Comparison of ENCODE assay signal across 8 mouse cellular contexts in the genomic region with DNA sequence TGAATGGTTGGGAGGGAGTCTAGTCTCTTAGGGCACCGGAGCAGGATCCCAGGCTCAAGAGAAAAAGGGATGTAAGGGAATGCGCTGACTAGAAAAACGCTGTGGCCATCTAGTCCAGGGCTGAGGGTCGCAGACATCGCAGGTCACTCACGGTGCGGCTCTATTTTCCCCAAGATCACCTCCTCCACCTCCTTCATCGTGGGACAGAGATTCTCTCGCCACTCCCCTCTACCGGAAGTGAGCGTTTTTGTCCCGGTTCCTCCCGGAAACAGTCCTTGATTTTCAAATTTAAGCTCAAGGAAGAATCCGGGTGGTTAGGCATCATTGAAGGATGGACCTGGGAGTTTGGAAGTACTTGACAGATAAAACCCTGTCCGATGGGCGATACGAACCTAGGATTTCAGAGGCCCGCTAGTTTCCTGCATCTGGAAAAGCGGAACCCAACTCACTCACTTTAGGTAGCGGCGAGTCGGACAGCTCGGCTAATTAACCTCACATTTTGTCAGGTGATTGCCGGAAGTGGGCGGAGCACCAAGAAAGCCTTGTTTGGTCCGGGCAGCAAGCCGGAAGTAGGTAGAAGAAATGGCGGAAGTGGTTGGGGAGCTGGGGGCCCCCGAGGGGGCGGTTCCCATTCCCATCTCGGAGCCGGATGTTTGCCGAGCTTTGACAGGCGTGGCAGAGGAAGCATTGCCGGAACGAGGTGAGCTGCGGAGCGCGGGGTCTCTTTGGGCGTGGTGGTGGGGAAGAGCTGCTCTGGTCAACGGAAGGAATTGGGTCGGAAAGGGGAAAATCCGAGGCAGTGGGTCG. TPM values are rescaled to one million over a fixed set of nuclear protein-coding genes. Genes with fewer than 3 reads are reported as not detected.
A peak's percentile ranks its signal among the peaks of the same experiment; 100 is the strongest.
DNase-seq lines count a peak whose midpoint lies in the region; ATAC-seq and TF ChIP-seq lines count a peak whose summit lies in the region.

Zfp408 (minus strand) TSS at position 239 of the 807 bp plus-strand sequence.
Arhgap1 (plus strand) TSS at position 308 of the 807 bp plus-strand sequence.

- H3K9me3 ChIP-seq in ES-Bruce4 (replicated peaks; ENCODE audit: control insufficient read depth, insufficient read depth, low read length, poor library complexity, severe bottlenecking), result no peaks in the 10 kb centered on the region
- H3K9me3 ChIP-seq in forebrain, embryonic 13.5 days (replicated peaks), result no peaks in the 10 kb centered on the region
- H3K9me3 ChIP-seq in liver, postnatal 0 days (ENCODE audit: low read length), result no peaks in the 10 kb centered on the region
- H3K9me3 ChIP-seq in neural tube, embryonic 14.5 days (ENCODE audit: control insufficient read depth, low read length), result no peaks in the 10 kb centered on the region

- TF ChIP-seq EP300 in ES-Bruce4 (IDR thresholded peaks at IDR 0.05; ENCODE audit: insufficient read depth, low read depth, low read length), result no peak
- TF ChIP-seq EP300 in liver, postnatal 0 days (IDR thresholded peaks at IDR 0.05; ENCODE audit: low read depth), result peak; percentile 84

- H3K4me3 ChIP-seq in ES-Bruce4 (ENCODE audit: low read depth, low read length), result peak within 1 kb of the TSS; percentile 93
- H3K4me3 ChIP-seq in forebrain, embryonic 13.5 days, result peak within 1 kb of the TSS; percentile 97
- peak within 1 kb of the TSS; percentile 78 for H3K4me3 ChIP-seq in liver, postnatal 0 days (ENCODE audit: low read depth, low read length)
- peak within 1 kb of the TSS; percentile 92 for H3K4me3 ChIP-seq in neural tube, embryonic 14.5 days (ENCODE audit: low read depth, low read length)

- peak; percentile 98 to 99 for DNase-seq in heart, postnatal 10 days
- peak; percentile 98 for DNase-seq in large intestine, adult 2 months (ENCODE audit: low read depth, low spot score)
- peak; percentile 98 for DNase-seq in liver, postnatal 0 days
- DNase-seq in testis, postnatal 10 days (ENCODE audit: low spot score), result peak; percentile 97

- ATAC-seq in cerebellum, adult (ENCODE audit: insufficient number of reproducible peaks, low FRiP score, low TSS enrichment), result peak; percentile 84
- peak; percentile 96 for ATAC-seq in forebrain, embryonic 13.5 days
- ATAC-seq in liver, postnatal 0 days, result peak; percentile 95
- peak; percentile 95 for ATAC-seq in neural tube, embryonic 14.5 days (ENCODE audit: low read depth)

- H3K36me3 ChIP-seq in ES-Bruce4 (ENCODE audit: control insufficient read depth, insufficient read depth, low read length, poor library complexity, severe bottlenecking), result peaks cover 18% of the 10 kb centered on the region
- peaks cover 48% of the 10 kb centered on the region for H3K36me3 ChIP-seq in forebrain, embryonic 13.5 days (ENCODE audit: poor library complexity, severe bottlenecking)
- H3K36me3 ChIP-seq in liver, postnatal 0 days (replicated peaks; ENCODE audit: insufficient read depth, low read length), result peaks cover 47% of the 10 kb centered on the region
- H3K36me3 ChIP-seq in neural tube, embryonic 14.5 days (ENCODE audit: control insufficient read depth, insufficient read depth, low read length), result peaks cover 47% of the 10 kb centered on the region

- TF ChIP-seq POLR2A in ES-Bruce4 (IDR thresholded peaks at IDR 0.05; ENCODE audit: insufficient read depth, low read length), result peak; percentile 13

- peak within 1 kb of the TSS; percentile 49; the same call in 1 of the 2 replicates for H3K27ac ChIP-seq in ES-Bruce4 (ENCODE audit: insufficient read depth, low read length)
- peak within 1 kb of the TSS; percentile 81 for H3K27ac ChIP-seq in forebrain, embryonic 13.5 days
- H3K27ac ChIP-seq in liver, postnatal 0 days (ENCODE audit: low read depth), result peak within 1 kb of the TSS; percentile 97
- H3K27ac ChIP-seq in neural tube, embryonic 14.5 days (ENCODE audit: low read depth, low read length), result peak within 1 kb of the TSS; percentile 78

- no peaks in the 10 kb centered on the region for H3K4me1 ChIP-seq in ES-Bruce4 (ENCODE audit: control insufficient read depth, insufficient read depth, low read length)
- H3K4me1 ChIP-seq in forebrain, embryonic 13.5 days, result peaks cover 32% of the 10 kb centered on the region
- peaks cover 30% of the 10 kb centered on the region for H3K4me1 ChIP-seq in liver, postnatal 0 days (ENCODE audit: insufficient read depth)
- H3K4me1 ChIP-seq in neural tube, embryonic 14.5 days (ENCODE audit: control insufficient read depth, insufficient read depth, low read length), result peaks cover 15% of the 10 kb centered on the region

- WGBS in forebrain, embryonic 13.5 days, result under 1% methylated on average over 44 of the region's 44 CpGs
- WGBS in large intestine, adult 2 months, result under 1% methylated on average over 44 of the region's 44 CpGs
- WGBS in liver, postnatal 0 days (ENCODE audit: insufficient replicate concordance), result under 1% methylated on average over 44 of the region's 44 CpGs
- under 1% methylated on average over 44 of the region's 44 CpGs for WGBS in neural tube, embryonic 14.5 days

- TF ChIP-seq CTCF in ES-Bruce4 (IDR thresholded peaks at IDR 0.05; ENCODE audit: low read depth, low read length), result no peak
- TF ChIP-seq CTCF in liver, postnatal 0 days (IDR thresholded peaks at IDR 0.05; ENCODE audit: low read depth), result no peak

- H3K4me2 ChIP-seq in forebrain, embryonic 13.5 days, result peak within 1 kb of the TSS; percentile 99
- H3K4me2 ChIP-seq in liver, postnatal 0 days (ENCODE audit: low read depth, low read length), result peak within 1 kb of the TSS; percentile 99
- peak within 1 kb of the TSS; percentile 100 for H3K4me2 ChIP-seq in neural tube, embryonic 14.5 days (ENCODE audit: low read depth, low read length)

- intact Hi-C loops in heart, postnatal 10 days (cut with DNase I), result no loop called here

- peak within 1 kb of the TSS; percentile 93 for H3K9ac ChIP-seq in ES-Bruce4 (ENCODE audit: low read depth, poor library complexity, severe bottlenecking)
- peak within 1 kb of the TSS; percentile 94 for H3K9ac ChIP-seq in forebrain, embryonic 13.5 days
- peak within 1 kb of the TSS; percentile 91 for H3K9ac ChIP-seq in liver, postnatal 0 days (replicated peaks)
- H3K9ac ChIP-seq in neural tube, embryonic 14.5 days (replicated peaks; ENCODE audit: low read depth, low read length), result peak within 1 kb of the TSS; percentile 89

- no peaks in the 10 kb centered on the region for H3K27me3 ChIP-seq in ES-Bruce4 (ENCODE audit: control insufficient read depth, insufficient read depth, low read length, poor library complexity, severe bottlenecking)
- no peaks in the 10 kb centered on the region for H3K27me3 ChIP-seq in forebrain, embryonic 13.5 days
- no peaks in the 10 kb centered on the region for H3K27me3 ChIP-seq in liver, postnatal 0 days (ENCODE audit: insufficient read depth, low read length)
- H3K27me3 ChIP-seq in neural tube, embryonic 14.5 days (ENCODE audit: control insufficient read depth, insufficient read depth, low read length), result no peaks in the 10 kb centered on the region

RNA-seq across cellular contexts. Expression of gene Zfp408, which starts in this region (rescaled TPM):
- polyA plus RNA-seq in ES-Bruce4 (2011; ENCODE audit: insufficient read depth, insufficient read length, low read depth, missing spikeins), result 14.4 and 14.9 TPM in 2 replicates
- polyA plus RNA-seq in forebrain, embryonic 13.5 days (2015; fragmentation: Nextera tagmentation; extraction: Ambion mirVana), result 13.0 and 14.6 TPM in 2 replicates
- total RNA-seq in heart, postnatal 10 days (2021), result 10 to 100 TPM; 10.6 to 12.6 TPM
- 8.3 and 14.5 TPM in 2 replicates for polyA plus RNA-seq in large intestine, adult 2 months (2012; rRNA removed)
- polyA plus RNA-seq in liver, postnatal 0 days (2015; fragmentation: Nextera tagmentation; extraction: Ambion mirVana), result 1.8 and 2.1 TPM in 2 replicates
- polyA plus RNA-seq in neural tube, embryonic 14.5 days (2014; fragmentation: Nextera tagmentation; extraction: Ambion mirVana), result 6.4 and 9.3 TPM in 2 replicates

RNA-seq across cellular contexts. Expression of gene Arhgap1, which starts in this region (rescaled TPM):
- 85.6 and 93.7 TPM in 2 replicates for polyA plus RNA-seq in ES-Bruce4 (2011; ENCODE audit: insufficient read depth, insufficient read length, low read depth, missing spikeins)
- 69.0 and 76.0 TPM in 2 replicates for polyA plus RNA-seq in forebrain, embryonic 13.5 days (2015; fragmentation: Nextera tagmentation; extraction: Ambion mirVana)
- 10 to 100 TPM; 50.3 to 51.9 TPM for total RNA-seq in heart, postnatal 10 days (2021)
- polyA plus RNA-seq in large intestine, adult 2 months (2012; rRNA removed), result 112 and 132 TPM in 2 replicates
- polyA plus RNA-seq in liver, postnatal 0 days (2015; fragmentation: Nextera tagmentation; extraction: Ambion mirVana), result 27.3 and 28.1 TPM in 2 replicates
- polyA plus RNA-seq in neural tube, embryonic 14.5 days (2014; fragmentation: Nextera tagmentation; extraction: Ambion mirVana), result 85.9 and 89.3 TPM in 2 replicates

Comparison
In these comparisons a context has a peak if more than half of its experiments do, and no peak if none do; other contexts are left out.
1. Peak in every context shown above with its lines: DNase-seq, ATAC-seq, H3K4me3 ChIP-seq and H3K27ac ChIP-seq.